Mouse (Mus musculus) brain, embryonic 14.5 days (tissue): ENCODE results near the gene A3galt2.

Experiments
- CTCF ChIP-seq: fragments of 200-500 bp; IDR thresholded peaks from 2 replicates; pipeline ENCODE4 v1.5.1; 2012; ENCODE audit warnings: inconsistent platforms, mild to moderate bottlenecking, moderate library complexity, borderline replicate concordance; ENCODE audit not compliant: insufficient read depth, insufficient read length; ENCODE audit errors: extremely low read depth
- POLR2A ChIP-seq: fragments of 200-500 bp; IDR thresholded peaks from 2 replicates; pipeline ENCODE4 v1.6.1; 2012; ENCODE audit warnings: mild to moderate bottlenecking, inconsistent platforms, borderline replicate concordance; ENCODE audit not compliant: poor library complexity, insufficient read depth, insufficient read length, severe bottlenecking; ENCODE audit errors: extremely low read depth

- TF ChIP-seq CTCF (no peak), POLR2A (no peak)
Observed at GRCm38 (mm10) chr4:128742379-128742970, 12.7 kb upstream of the A3galt2 start.
